Mouse (Mus musculus) forebrain, embryonic 13.5 days (tissue): ENCODE data around the gene Ccne1. TPM values are rescaled to one million over a fixed set of nuclear protein-coding genes. Genes with fewer than 3 reads are reported as not detected.

Source experiments
- ATAC-seq: fragments of 200-750 bp; cut with Nextera tagmentation; 2 replicates; pipeline ENCODE4 v1.8.0; 2017
- H3K27ac ChIP-seq: fragments of 300-500 bp; sonication (generic); 2 replicates; pipeline ENCODE4 v1.5.1; 2015; ENCODE audit warnings: inconsistent platforms, mild to moderate bottlenecking, moderate library complexity
- H3K27me3 ChIP-seq: fragments of 300-500 bp; sonication (generic); 2 replicates; pipeline ENCODE4 v1.6.1; 2015; ENCODE audit warnings: mild to moderate bottlenecking, inconsistent platforms
- H3K36me3 ChIP-seq: fragments of 300-500 bp; sonication (generic); 2 replicates; pipeline ENCODE4 v1.6.1; 2015; ENCODE audit warnings: mild to moderate bottlenecking, inconsistent platforms; ENCODE audit not compliant: poor library complexity, severe bottlenecking
- H3K4me1 ChIP-seq: fragments of 300-500 bp; sonication (generic); 2 replicates; pipeline ENCODE4 v1.6.1; 2015; ENCODE audit warnings: inconsistent platforms
- H3K4me2 ChIP-seq: fragments of 300-500 bp; sonication (generic); 2 replicates; pipeline ENCODE4 v1.6.1; 2015; ENCODE audit warnings: inconsistent platforms, mild to moderate bottlenecking, moderate library complexity
- H3K4me3 ChIP-seq: fragments of 300-500 bp; sonication (generic); 2 replicates; pipeline ENCODE4 v1.5.1; 2015; ENCODE audit warnings: mild to moderate bottlenecking, inconsistent platforms
- H3K9ac ChIP-seq: fragments of 300-500 bp; sonication (generic); 2 replicates; pipeline ENCODE4 v1.6.1; 2015; ENCODE audit warnings: mild to moderate bottlenecking, inconsistent platforms
- H3K9me3 ChIP-seq: fragments of 300-500 bp; sonication (generic); replicated peaks from 2 replicates; pipeline ENCODE4 v1.6.1; 2016; ENCODE audit warnings: inconsistent platforms
- WGBS: fragments of 180-500 bp; shearing (Covaris S2); methylation state at CpG from one replicate; pipeline ENCODE4 v1.1.7; 2015; 5-methylcytosine and 5-hydroxymethylcytosine counted together
- polyA plus RNA-seq: library from polyadenylated mRNA; unstranded; fragments of >200 nt; fragmentation: Nextera tagmentation; extraction: Ambion mirVana; gene quantifications from 2 replicates; pipeline ENCODE4 v1.2.1, GENCODE M21; 2015

The Ccne1 gene
- polyA plus RNA-seq, 1 experiment from 2014 or later = 25.9 TPM

- H3K27me3 ChIP-seq = 0 out of 2 replicates have a peak, but pooled peaks cover 7% of the 10 kb centered on the region
- H3K4me1 ChIP-seq = peaks cover 21% of the 10 kb centered on the region
- no peak overlapping the region for H3K9ac ChIP-seq
- no peak overlapping the region for H3K27ac ChIP-seq
- H3K4me2 ChIP-seq = no peak overlapping the region
- H3K36me3 ChIP-seq = no peaks in the 10 kb centered on the region
- no peak overlapping the region for H3K4me3 ChIP-seq
- ATAC-seq = peak; percentile 81
- 9% methylated on average over 3 of the region's 3 CpGs for WGBS
- H3K9me3 ChIP-seq = no peaks in the 10 kb centered on the region
Measured at GRCm38 (mm10) chr7:38073782-38074181, 33.6 kb downstream of the Ccne1 start.

- 85% methylated on average over 5 of the region's 5 CpGs for WGBS
- Histone ChIP-seq H3K4me3 (no peak overlapping the region), H3K27ac (no peak overlapping the region), H3K4me2 (no peak overlapping the region), H3K27me3 (0 out of 2 replicates have a peak, but pooled peaks cover 7% of the 10 kb centered on the region), H3K36me3 (no peaks in the 10 kb centered on the region), H3K9ac (no peak overlapping the region), H3K4me1 (peaks cover 21% of the 10 kb centered on the region), H3K9me3 (no peaks in the 10 kb centered on the region)
- ATAC-seq = no peak
Measured at GRCm38 (mm10) chr7:38071065-38071464, 36.3 kb downstream of the Ccne1 start.

GRCm38 (mm10) chr7:38070663-38071062, 36.7 kb downstream of the Ccne1 start:
- no peaks in the 10 kb centered on the region for H3K36me3 ChIP-seq
- no peak for ATAC-seq
- 0 out of 2 replicates have a peak, but pooled peaks cover 7% of the 10 kb centered on the region for H3K27me3 ChIP-seq
- H3K9ac ChIP-seq = no peak overlapping the region
- H3K9me3 ChIP-seq = no peaks in the 10 kb centered on the region
- H3K4me2 ChIP-seq = no peak overlapping the region
- WGBS = 36% methylated on average over 2 of the region's 2 CpGs
- H3K4me1 ChIP-seq = peaks cover 21% of the 10 kb centered on the region
- H3K27ac ChIP-seq = no peak overlapping the region
- H3K4me3 ChIP-seq = no peak overlapping the region

- Histone ChIP-seq H3K4me2 (no peak overlapping the region), H3K9me3 (no peaks in the 10 kb centered on the region), H3K4me3 (no peak overlapping the region), H3K27me3 (no peaks in the 10 kb centered on the region), H3K36me3 (no peaks in the 10 kb centered on the region), H3K9ac (no peak overlapping the region), H3K4me1 (0 out of 2 replicates have a peak, but pooled peaks cover 3% of the 10 kb centered on the region), H3K27ac (no peak overlapping the region)
- no peak for ATAC-seq
- WGBS = 58% methylated on average over 4 of the region's 4 CpGs
Measured at GRCm38 (mm10) chr7:38064431-38064830, 42.9 kb downstream of the Ccne1 start.

- H3K9me3 ChIP-seq = no peaks in the 10 kb centered on the region
- peak overlapping the region; percentile 47 for H3K4me3 ChIP-seq
- peak overlapping the region; percentile 58 for H3K9ac ChIP-seq
- no peaks in the 10 kb centered on the region for H3K36me3 ChIP-seq
- peak; percentile 93 for ATAC-seq
- peak overlapping the region; percentile 64 for H3K4me2 ChIP-seq
- H3K4me1 ChIP-seq = 0 out of 2 replicates have a peak, but pooled peaks cover 3% of the 10 kb centered on the region
- under 1% methylated on average over 56 of the region's 57 CpGs for WGBS
- H3K27me3 ChIP-seq = no peaks in the 10 kb centered on the region
- no peak overlapping the region for H3K27ac ChIP-seq
Measured at GRCm38 (mm10) chr7:38061060-38061970, 46.0 kb downstream of the Ccne1 start.

- Histone ChIP-seq H3K36me3 (no peaks in the 10 kb centered on the region), H3K4me2 (no peak overlapping the region), H3K9ac (no peak overlapping the region), H3K4me1 (0 out of 2 replicates have a peak, but pooled peaks cover 3% of the 10 kb centered on the region), H3K27ac (no peak overlapping the region), H3K9me3 (no peaks in the 10 kb centered on the region), H3K4me3 (no peak overlapping the region), H3K27me3 (no peaks in the 10 kb centered on the region)
- 74% methylated on average over 8 of the region's 8 CpGs for WGBS
- ATAC-seq = no peak
Measured at GRCm38 (mm10) chr7:38059636-38060330, 47.6 kb downstream of the Ccne1 start.

GRCm38 (mm10) chr7:38059096-38059495, 48.2 kb downstream of the Ccne1 start:
- 0 out of 2 replicates have a peak, but pooled peaks cover 3% of the 10 kb centered on the region for H3K4me1 ChIP-seq
- no peak overlapping the region for H3K4me2 ChIP-seq

GRCm38 (mm10) chr7:38055996-38056395, 51.3 kb downstream of the Ccne1 start:
- Histone ChIP-seq H3K4me2 (no peak overlapping the region), H3K4me3 (no peak overlapping the region), H3K4me1 (no peaks in the 10 kb centered on the region), H3K9me3 (no peaks in the 10 kb centered on the region), H3K27ac (no peak overlapping the region), H3K27me3 (no peaks in the 10 kb centered on the region), H3K9ac (no peak overlapping the region), H3K36me3 (no peaks in the 10 kb centered on the region)
- no peak for ATAC-seq
- 95% methylated on average over 2 of the region's 2 CpGs for WGBS

More at GRCm38 (mm10) chr7:38059096-38059495, 48.2 kb downstream of the Ccne1 start:
- no peaks in the 10 kb centered on the region for H3K9me3 ChIP-seq
- WGBS = 62% methylated on average over 7 of the region's 7 CpGs
- no peak overlapping the region for H3K4me3 ChIP-seq
- H3K9ac ChIP-seq = no peak overlapping the region
- no peak for ATAC-seq
- no peak overlapping the region for H3K27ac ChIP-seq
- no peaks in the 10 kb centered on the region for H3K27me3 ChIP-seq
- H3K36me3 ChIP-seq = no peaks in the 10 kb centered on the region

GRCm38 (mm10) chr7:38054246-38054645, 53.1 kb downstream of the Ccne1 start:
- 88% methylated on average over 9 of the region's 9 CpGs for WGBS

More at GRCm38 (mm10) chr7:38054246-38054645, 53.1 kb downstream of the Ccne1 start:
- H3K4me3 ChIP-seq = no peak overlapping the region
- no peaks in the 10 kb centered on the region for H3K4me1 ChIP-seq
- H3K9ac ChIP-seq = no peak overlapping the region
- H3K4me2 ChIP-seq = no peak overlapping the region
- H3K9me3 ChIP-seq = no peaks in the 10 kb centered on the region
- no peaks in the 10 kb centered on the region for H3K36me3 ChIP-seq
- ATAC-seq = no peak
- H3K27ac ChIP-seq = no peak overlapping the region
- H3K27me3 ChIP-seq = no peaks in the 10 kb centered on the region

Other genes starting within 250 kb of the Ccne1 start
- 35.0 and 37.7 TPM in 2 replicates for gene Uri1, start 84.0 kb downstream of the Ccne1 start, polyA plus RNA-seq
- gene 1600014C10Rik, start 75.7 kb upstream of the Ccne1 start, polyA plus RNA-seq = 12.5 and 14.0 TPM in 2 replicates
- 0.67 and 0.71 TPM in 2 replicates for gene Plekhf1, start 120.5 kb upstream of the Ccne1 start, polyA plus RNA-seq
- 92.4 and 99.8 TPM in 2 replicates for gene Pop4, start 163.9 kb upstream of the Ccne1 start, polyA plus RNA-seq